Mouse (Mus musculus): ENCODE measurements around the gene Osbpl10. TPM values are rescaled to one million over a fixed set of nuclear protein-coding genes. Genes with fewer than 3 reads are reported as not detected.

Osbpl10 gene
- polyA plus RNA-seq, 1 experiment: 4.2 TPM

- H3K27me3 ChIP-seq (ENCODE audit: control insufficient read depth, insufficient read depth, insufficient read length): no peaks in the 10 kb centered on the region
- TF ChIP-seq MAX (IDR thresholded peaks at IDR 0.05) (no peak), MYOG (IDR thresholded peaks at IDR 0.05; ENCODE audit: control insufficient read depth, extremely low read depth, insufficient read length) (no peak), FOSL1 (IDR thresholded peaks at IDR 0.05; ENCODE audit: insufficient read depth, low read length, poor library complexity, severe bottlenecking) (no peak), CTCF (IDR thresholded peaks at IDR 0.05; ENCODE audit: control insufficient read depth, insufficient read depth, insufficient read length) (no peak), MYOD1 (IDR thresholded peaks at IDR 0.05; ENCODE audit: control insufficient read depth, insufficient read length, low read depth) (no peak), CEBPB (IDR thresholded peaks at IDR 0.05; ENCODE audit: low read depth) (no peak), USF1 (IDR thresholded peaks at IDR 0.05; ENCODE audit: low read depth) (no peak)
- no peaks in the 10 kb centered on the region for H3K36me3 ChIP-seq (ENCODE audit: control insufficient read depth, insufficient read depth)
- no peak overlapping the region for H3K4me3 ChIP-seq (ENCODE audit: insufficient read depth, poor library complexity, severe bottlenecking)
- H3ac ChIP-seq (ENCODE audit: control insufficient read depth, insufficient read length, low read depth): no peak overlapping the region
- no peaks in the 10 kb centered on the region for H3K79me3 ChIP-seq (ENCODE audit: low read depth)
- H3K79me2 ChIP-seq (ENCODE audit: control insufficient read depth, insufficient read depth): no peaks in the 10 kb centered on the region
These were observed 231.4 kb downstream of the Osbpl10 start for GRCm38 (mm10) chr9:115209737-115210136.

DNA sequence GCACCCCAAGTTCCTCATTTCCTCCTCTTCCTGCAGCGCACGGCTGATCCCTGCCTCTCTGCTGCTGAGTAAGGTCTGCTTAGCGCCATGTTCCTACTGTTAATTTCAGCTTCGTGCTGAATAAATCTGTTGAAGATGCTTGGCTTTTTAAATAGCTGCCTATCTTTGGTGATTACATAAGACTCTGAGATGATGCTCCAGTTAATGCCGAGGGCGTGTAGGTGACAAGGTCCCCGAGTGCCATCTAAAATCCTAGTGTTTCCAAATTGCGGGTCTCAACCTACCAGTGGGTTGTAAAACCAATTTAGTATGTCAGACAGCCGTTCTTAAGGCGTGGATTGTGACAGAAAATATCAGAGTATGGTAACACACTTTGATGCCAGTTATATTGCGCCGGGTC is 232.2 kb downstream of the Osbpl10 start:
- no peak overlapping the region for H3K4me3 ChIP-seq (ENCODE audit: insufficient read depth, poor library complexity, severe bottlenecking)
- no peaks in the 10 kb centered on the region for H3K27me3 ChIP-seq (ENCODE audit: control insufficient read depth, insufficient read depth, insufficient read length)
- no peak overlapping the region for H3ac ChIP-seq (ENCODE audit: control insufficient read depth, insufficient read length, low read depth)
- TF ChIP-seq USF1 (IDR thresholded peaks at IDR 0.05; ENCODE audit: low read depth) (no peak), FOSL1 (IDR thresholded peaks at IDR 0.05; ENCODE audit: insufficient read depth, low read length, poor library complexity, severe bottlenecking) (no peak), MYOG (IDR thresholded peaks at IDR 0.05; ENCODE audit: control insufficient read depth, extremely low read depth, insufficient read length) (no peak), MAX (IDR thresholded peaks at IDR 0.05) (no peak), CEBPB (IDR thresholded peaks at IDR 0.05; ENCODE audit: low read depth) (no peak), CTCF (IDR thresholded peaks at IDR 0.05; ENCODE audit: control insufficient read depth, insufficient read depth, insufficient read length) (no peak), MYOD1 (IDR thresholded peaks at IDR 0.05; ENCODE audit: control insufficient read depth, insufficient read length, low read depth) (no peak)
- no peaks in the 10 kb centered on the region for H3K79me3 ChIP-seq (ENCODE audit: low read depth)
- H3K36me3 ChIP-seq (ENCODE audit: control insufficient read depth, insufficient read depth): no peaks in the 10 kb centered on the region
- no peaks in the 10 kb centered on the region for H3K79me2 ChIP-seq (ENCODE audit: control insufficient read depth, insufficient read depth)

- no peaks in the 10 kb centered on the region for H3K27me3 ChIP-seq (ENCODE audit: control insufficient read depth, insufficient read depth, insufficient read length)
- H3K79me3 ChIP-seq (ENCODE audit: low read depth): no peaks in the 10 kb centered on the region
- no peak overlapping the region for H3K4me3 ChIP-seq (ENCODE audit: insufficient read depth, poor library complexity, severe bottlenecking)
- TF ChIP-seq CTCF (IDR thresholded peaks at IDR 0.05; ENCODE audit: control insufficient read depth, insufficient read depth, insufficient read length): no peak
- TF ChIP-seq FOSL1 (IDR thresholded peaks at IDR 0.05; ENCODE audit: insufficient read depth, low read length, poor library complexity, severe bottlenecking): no peak
- no peak for TF ChIP-seq MYOD1 (IDR thresholded peaks at IDR 0.05; ENCODE audit: control insufficient read depth, insufficient read length, low read depth)
- TF ChIP-seq MYOG (IDR thresholded peaks at IDR 0.05; ENCODE audit: control insufficient read depth, extremely low read depth, insufficient read length): no peak
- TF ChIP-seq MAX (IDR thresholded peaks at IDR 0.05): no peak
- no peak for TF ChIP-seq CEBPB (IDR thresholded peaks at IDR 0.05; ENCODE audit: low read depth)
- no peak for TF ChIP-seq USF1 (IDR thresholded peaks at IDR 0.05; ENCODE audit: low read depth)
- H3ac ChIP-seq (ENCODE audit: control insufficient read depth, insufficient read length, low read depth): no peak overlapping the region
- H3K36me3 ChIP-seq (ENCODE audit: control insufficient read depth, insufficient read depth): no peaks in the 10 kb centered on the region
- H3K79me2 ChIP-seq (ENCODE audit: control insufficient read depth, insufficient read depth): no peaks in the 10 kb centered on the region
These were observed 235.4 kb downstream of the Osbpl10 start for GRCm38 (mm10) chr9:115213755-115214264.

DNA sequence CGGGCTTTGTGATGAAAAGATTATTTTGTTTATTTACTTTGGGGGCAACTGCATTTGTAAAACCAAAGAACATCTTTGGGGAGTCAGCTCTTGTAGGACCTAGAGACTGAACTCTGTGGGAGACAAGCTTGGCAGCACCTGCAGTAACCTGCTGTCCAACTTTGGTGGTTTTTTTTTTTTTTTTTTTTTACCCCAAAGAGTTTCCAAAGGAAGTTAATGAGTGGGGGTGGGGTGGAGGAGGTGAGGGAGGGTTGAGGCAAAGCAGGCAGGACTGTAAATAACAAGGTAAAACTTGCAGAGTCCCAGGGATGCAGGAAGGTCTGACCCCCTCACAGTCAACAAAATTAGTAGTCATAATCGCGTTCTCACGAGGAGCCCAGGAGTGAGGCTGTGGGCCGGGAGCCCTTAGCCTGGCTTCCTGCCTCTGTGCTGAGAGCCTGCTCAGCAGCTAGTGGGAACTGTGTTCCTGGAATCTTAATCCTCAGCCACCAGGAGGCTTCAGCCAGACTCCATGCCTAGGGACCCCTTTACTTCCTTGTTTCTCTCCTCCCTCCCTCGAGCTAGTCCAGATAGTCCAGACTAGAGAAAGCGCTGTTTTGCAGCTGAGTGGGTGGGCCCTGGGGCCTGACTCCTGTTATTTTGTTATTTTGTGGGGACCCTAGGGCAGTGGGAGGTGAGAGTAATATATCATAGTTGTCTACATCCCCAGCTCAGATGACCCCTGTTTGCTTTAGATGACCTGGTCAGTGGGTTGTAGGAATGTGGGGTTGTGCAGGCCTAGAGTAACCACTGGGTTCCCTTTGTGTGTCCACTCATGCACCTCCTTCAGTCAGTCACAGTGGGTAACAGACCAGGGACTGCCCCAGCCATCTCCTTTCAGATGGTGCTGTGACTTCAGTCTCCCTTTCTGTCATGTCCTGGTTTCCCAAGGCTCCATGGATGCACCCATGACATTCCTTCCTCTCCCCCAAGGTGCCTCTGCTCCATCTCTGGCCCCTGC is 236.5 kb downstream of the Osbpl10 start:
- Histone ChIP-seq H3K27me3 (ENCODE audit: control insufficient read depth, insufficient read depth, insufficient read length) (no peaks in the 10 kb centered on the region), H3K79me2 (ENCODE audit: control insufficient read depth, insufficient read depth) (no peaks in the 10 kb centered on the region), H3K36me3 (ENCODE audit: control insufficient read depth, insufficient read depth) (no peaks in the 10 kb centered on the region), H3K79me3 (ENCODE audit: low read depth) (no peaks in the 10 kb centered on the region), H3K4me3 (ENCODE audit: insufficient read depth, poor library complexity, severe bottlenecking) (no peak overlapping the region), H3ac (ENCODE audit: control insufficient read depth, insufficient read length, low read depth) (no peak overlapping the region)
- TF ChIP-seq CEBPB (IDR thresholded peaks at IDR 0.05; ENCODE audit: low read depth): no peak
- no peak for TF ChIP-seq MYOD1 (IDR thresholded peaks at IDR 0.05; ENCODE audit: control insufficient read depth, insufficient read length, low read depth)
- no peak for TF ChIP-seq MYOG (IDR thresholded peaks at IDR 0.05; ENCODE audit: control insufficient read depth, extremely low read depth, insufficient read length)
- no peak for TF ChIP-seq USF1 (IDR thresholded peaks at IDR 0.05; ENCODE audit: low read depth)

DNA sequence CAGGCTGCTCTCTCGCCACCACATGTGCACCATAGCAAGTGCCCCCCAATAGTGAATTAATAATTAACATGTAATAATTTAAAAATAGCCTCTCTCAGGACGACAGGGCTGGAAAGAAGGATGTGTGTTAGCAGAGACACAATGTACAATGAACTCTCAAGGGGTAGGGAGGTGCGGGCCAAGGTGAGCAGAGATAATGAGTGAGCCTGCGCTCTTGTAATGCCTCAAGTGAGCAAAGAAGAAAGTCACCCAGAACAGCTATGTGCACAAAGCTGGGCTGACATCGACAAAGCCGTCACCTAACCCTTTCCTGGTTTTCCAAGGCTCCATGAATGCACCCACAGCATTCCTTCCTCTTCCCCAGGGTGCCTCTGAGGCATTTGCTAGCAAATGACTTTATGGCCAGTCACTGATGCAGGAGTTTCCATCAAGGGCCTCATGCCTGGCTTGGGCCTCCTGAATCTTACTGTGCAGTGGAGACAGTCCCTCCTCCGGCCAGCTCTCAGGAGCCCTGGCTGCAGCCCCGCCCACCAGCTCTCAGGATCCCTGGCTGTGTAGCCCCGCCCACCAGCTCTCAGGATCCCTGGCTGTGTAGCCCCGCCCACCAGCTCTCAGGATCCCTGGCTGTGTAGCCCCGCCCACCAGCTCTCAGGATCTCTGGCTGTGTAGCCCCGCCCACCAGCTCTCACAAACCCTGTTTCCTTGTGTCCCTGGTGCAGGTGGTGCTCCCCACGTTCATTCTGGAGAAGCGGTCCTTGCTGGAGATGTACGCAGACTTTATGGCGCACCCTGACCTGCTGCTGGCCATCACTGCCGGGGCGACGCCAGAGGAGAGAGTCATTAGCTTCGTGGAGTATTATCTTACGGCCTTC is 237.7 kb downstream of the Osbpl10 start:
- no peak overlapping the region for H3K4me3 ChIP-seq (ENCODE audit: insufficient read depth, poor library complexity, severe bottlenecking)
- no peak for TF ChIP-seq FOSL1 (IDR thresholded peaks at IDR 0.05; ENCODE audit: insufficient read depth, low read length, poor library complexity, severe bottlenecking)
- TF ChIP-seq CEBPB (IDR thresholded peaks at IDR 0.05; ENCODE audit: low read depth): no peak
- no peak for TF ChIP-seq USF1 (IDR thresholded peaks at IDR 0.05; ENCODE audit: low read depth)
- TF ChIP-seq MYOD1 (IDR thresholded peaks at IDR 0.05; ENCODE audit: control insufficient read depth, insufficient read length, low read depth): no peak
- TF ChIP-seq MAX (IDR thresholded peaks at IDR 0.05): no peak
- no peak for TF ChIP-seq MYOG (IDR thresholded peaks at IDR 0.05; ENCODE audit: control insufficient read depth, extremely low read depth, insufficient read length)
- no peak for TF ChIP-seq CTCF (IDR thresholded peaks at IDR 0.05; ENCODE audit: control insufficient read depth, insufficient read depth, insufficient read length)
- H3K36me3 ChIP-seq (ENCODE audit: control insufficient read depth, insufficient read depth): no peaks in the 10 kb centered on the region
- H3K79me3 ChIP-seq (ENCODE audit: low read depth): no peaks in the 10 kb centered on the region
- H3K79me2 ChIP-seq (ENCODE audit: control insufficient read depth, insufficient read depth): no peaks in the 10 kb centered on the region
- H3K27me3 ChIP-seq (ENCODE audit: control insufficient read depth, insufficient read depth, insufficient read length): no peaks in the 10 kb centered on the region
- no peak overlapping the region for H3ac ChIP-seq (ENCODE audit: control insufficient read depth, insufficient read length, low read depth)

Measured in C2C12 (cell line).